Mouse (Mus musculus): ENCODE results near the gene Hoxb8. TPM values are rescaled to one million over a fixed set of nuclear protein-coding genes. Genes with fewer than 3 reads are reported as not detected.

Hoxb8 gene
- polyA plus RNA-seq, 1 experiment = 0.48 TPM

GRCm38 (mm10) chr11:96286739-96287385 is 5.2 kb downstream of the Hoxb8 start:
- Histone ChIP-seq H3K9me3 (replicated peaks; ENCODE audit: control insufficient read depth, insufficient read depth, low read length, poor library complexity, severe bottlenecking) (no peaks in the 10 kb centered on the region), H3K27me3 (ENCODE audit: control insufficient read depth, insufficient read depth, low read length, poor library complexity, severe bottlenecking) (peaks cover 70% of the 10 kb centered on the region), H3K4me3 (ENCODE audit: low read depth, low read length) (peak overlapping the region; percentile 60), H3K9ac (ENCODE audit: low read depth, poor library complexity, severe bottlenecking) (peak overlapping the region; percentile 64), H3K27ac (ENCODE audit: insufficient read depth, low read length) (no peak overlapping the region), H3K36me3 (ENCODE audit: control insufficient read depth, insufficient read depth, low read length, poor library complexity, severe bottlenecking) (no peaks in the 10 kb centered on the region), H3K4me1 (ENCODE audit: control insufficient read depth, insufficient read depth, low read length) (no peaks in the 10 kb centered on the region)
- TF ChIP-seq POLR2A (IDR thresholded peaks at IDR 0.05; ENCODE audit: insufficient read depth, low read length) (no peak), CTCF (IDR thresholded peaks at IDR 0.05; ENCODE audit: low read depth, low read length) (no peak), EP300 (IDR thresholded peaks at IDR 0.05; ENCODE audit: insufficient read depth, low read depth, low read length) (no peak)

- Histone ChIP-seq H3K27me3 (ENCODE audit: control insufficient read depth, insufficient read depth, low read length, poor library complexity, severe bottlenecking) (peaks cover 74% of the 10 kb centered on the region), H3K9ac (ENCODE audit: low read depth, poor library complexity, severe bottlenecking) (peak overlapping the region; percentile 64), H3K36me3 (ENCODE audit: control insufficient read depth, insufficient read depth, low read length, poor library complexity, severe bottlenecking) (no peaks in the 10 kb centered on the region), H3K9me3 (replicated peaks; ENCODE audit: control insufficient read depth, insufficient read depth, low read length, poor library complexity, severe bottlenecking) (no peaks in the 10 kb centered on the region), H3K4me3 (ENCODE audit: low read depth, low read length) (no peak overlapping the region), H3K4me1 (ENCODE audit: control insufficient read depth, insufficient read depth, low read length) (no peaks in the 10 kb centered on the region), H3K27ac (ENCODE audit: insufficient read depth, low read length) (no peak overlapping the region)
- TF ChIP-seq CTCF (IDR thresholded peaks at IDR 0.05; ENCODE audit: low read depth, low read length) (no peak), EP300 (IDR thresholded peaks at IDR 0.05; ENCODE audit: insufficient read depth, low read depth, low read length) (no peak), POLR2A (IDR thresholded peaks at IDR 0.05; ENCODE audit: insufficient read depth, low read length) (no peak)
These were observed 5.7 kb downstream of the Hoxb8 start for GRCm38 (mm10) chr11:96287411-96287810.

GRCm38 (mm10) chr11:96288455-96289221 is 6.9 kb downstream of the Hoxb8 start:
- Histone ChIP-seq H3K4me1 (ENCODE audit: control insufficient read depth, insufficient read depth, low read length) (no peaks in the 10 kb centered on the region), H3K9me3 (replicated peaks; ENCODE audit: control insufficient read depth, insufficient read depth, low read length, poor library complexity, severe bottlenecking) (no peaks in the 10 kb centered on the region), H3K27me3 (ENCODE audit: control insufficient read depth, insufficient read depth, low read length, poor library complexity, severe bottlenecking) (peaks cover 74% of the 10 kb centered on the region), H3K27ac (ENCODE audit: insufficient read depth, low read length) (no peak overlapping the region), H3K36me3 (ENCODE audit: control insufficient read depth, insufficient read depth, low read length, poor library complexity, severe bottlenecking) (no peaks in the 10 kb centered on the region), H3K9ac (ENCODE audit: low read depth, poor library complexity, severe bottlenecking) (no peak overlapping the region), H3K4me3 (ENCODE audit: low read depth, low read length) (no peak overlapping the region)
- no peak for TF ChIP-seq EP300 (IDR thresholded peaks at IDR 0.05; ENCODE audit: insufficient read depth, low read depth, low read length)
- no peak for TF ChIP-seq CTCF (IDR thresholded peaks at IDR 0.05; ENCODE audit: low read depth, low read length)
- no peak for TF ChIP-seq POLR2A (IDR thresholded peaks at IDR 0.05; ENCODE audit: insufficient read depth, low read length)

GRCm38 (mm10) chr11:96289293-96289692 is 7.6 kb downstream of the Hoxb8 start:
- H3K27ac ChIP-seq (ENCODE audit: insufficient read depth, low read length) = no peak overlapping the region
- no peaks in the 10 kb centered on the region for H3K36me3 ChIP-seq (ENCODE audit: control insufficient read depth, insufficient read depth, low read length, poor library complexity, severe bottlenecking)
- no peak overlapping the region for H3K9ac ChIP-seq (ENCODE audit: low read depth, poor library complexity, severe bottlenecking)
- H3K9me3 ChIP-seq (replicated peaks; ENCODE audit: control insufficient read depth, insufficient read depth, low read length, poor library complexity, severe bottlenecking) = no peaks in the 10 kb centered on the region
- H3K4me3 ChIP-seq (ENCODE audit: low read depth, low read length) = no peak overlapping the region
- no peak for TF ChIP-seq CTCF (IDR thresholded peaks at IDR 0.05; ENCODE audit: low read depth, low read length)
- TF ChIP-seq EP300 (IDR thresholded peaks at IDR 0.05; ENCODE audit: insufficient read depth, low read depth, low read length) = no peak
- no peak for TF ChIP-seq POLR2A (IDR thresholded peaks at IDR 0.05; ENCODE audit: insufficient read depth, low read length)
- no peaks in the 10 kb centered on the region for H3K4me1 ChIP-seq (ENCODE audit: control insufficient read depth, insufficient read depth, low read length)
- peaks cover 73% of the 10 kb centered on the region for H3K27me3 ChIP-seq (ENCODE audit: control insufficient read depth, insufficient read depth, low read length, poor library complexity, severe bottlenecking)

- no peak overlapping the region for H3K4me3 ChIP-seq (ENCODE audit: low read depth, low read length)
- no peak for TF ChIP-seq CTCF (IDR thresholded peaks at IDR 0.05; ENCODE audit: low read depth, low read length)
- H3K27ac ChIP-seq (ENCODE audit: insufficient read depth, low read length) = no peak overlapping the region
- H3K36me3 ChIP-seq (ENCODE audit: control insufficient read depth, insufficient read depth, low read length, poor library complexity, severe bottlenecking) = no peaks in the 10 kb centered on the region
- H3K27me3 ChIP-seq (ENCODE audit: control insufficient read depth, insufficient read depth, low read length, poor library complexity, severe bottlenecking) = peaks cover 68% of the 10 kb centered on the region
- H3K9ac ChIP-seq (ENCODE audit: low read depth, poor library complexity, severe bottlenecking) = no peak overlapping the region
- no peaks in the 10 kb centered on the region for H3K4me1 ChIP-seq (ENCODE audit: control insufficient read depth, insufficient read depth, low read length)
- H3K9me3 ChIP-seq (replicated peaks; ENCODE audit: control insufficient read depth, insufficient read depth, low read length, poor library complexity, severe bottlenecking) = no peaks in the 10 kb centered on the region
These were observed 8.1 kb downstream of the Hoxb8 start for GRCm38 (mm10) chr11:96289837-96290236.

GRCm38 (mm10) chr11:96290705-96291355 is 9.1 kb downstream of the Hoxb8 start:
- Histone ChIP-seq H3K36me3 (ENCODE audit: control insufficient read depth, insufficient read depth, low read length, poor library complexity, severe bottlenecking) (no peaks in the 10 kb centered on the region), H3K4me3 (ENCODE audit: low read depth, low read length) (no peak overlapping the region), H3K27me3 (ENCODE audit: control insufficient read depth, insufficient read depth, low read length, poor library complexity, severe bottlenecking) (peaks cover 76% of the 10 kb centered on the region), H3K4me1 (ENCODE audit: control insufficient read depth, insufficient read depth, low read length) (no peaks in the 10 kb centered on the region), H3K9me3 (replicated peaks; ENCODE audit: control insufficient read depth, insufficient read depth, low read length, poor library complexity, severe bottlenecking) (no peaks in the 10 kb centered on the region), H3K27ac (ENCODE audit: insufficient read depth, low read length) (no peak overlapping the region), H3K9ac (ENCODE audit: low read depth, poor library complexity, severe bottlenecking) (no peak overlapping the region)
- no peak for TF ChIP-seq EP300 (IDR thresholded peaks at IDR 0.05; ENCODE audit: insufficient read depth, low read depth, low read length)
- no peak for TF ChIP-seq POLR2A (IDR thresholded peaks at IDR 0.05; ENCODE audit: insufficient read depth, low read length)
- TF ChIP-seq CTCF (IDR thresholded peaks at IDR 0.05; ENCODE audit: low read depth, low read length) = no peak
